Comparison of ENCODE assay signal across 10 mouse cellular contexts in genomic region chr2:154933884-154934283, GRCm38 (mm10). TPM values are rescaled to one million over a fixed set of nuclear protein-coding genes. Genes with fewer than 3 reads are reported as not detected.
DNase-seq lines count a peak whose midpoint lies in the region; ATAC-seq and TF ChIP-seq lines count a peak whose summit lies in the region.
"Had no signal": no experiment of that assay in that cellular context is flagged by ENCODE, and none has a peak within 500 bp of the region (broad histone marks: within the 10 kb centered on the region; RNA-seq: fewer than 3 reads in every experiment).

No protein-coding gene starts in this region.

- TF ChIP-seq POLR2A in heart, adult 2 months (IDR thresholded peaks at IDR 0.05; ENCODE audit: insufficient read depth, low read depth, low read length): no peak
- TF ChIP-seq POLR2A in brain, embryonic 14.5 days (IDR thresholded peaks at IDR 0.05; ENCODE audit: borderline replicate concordance, extremely low read depth, insufficient read depth, insufficient read length, poor library complexity, severe bottlenecking): no peak

- no peaks in the 10 kb centered on the region for H3K9me3 ChIP-seq in midbrain, embryonic 14.5 days (ENCODE audit: control insufficient read depth, low read length)
- no peaks in the 10 kb centered on the region for H3K9me3 ChIP-seq in midbrain, embryonic 10.5 days (replicated peaks)
- H3K9me3 ChIP-seq: heart, embryonic 12.5 days; liver, embryonic 12.5 days had no signal

- H3K4me3 ChIP-seq in heart, adult 2 months: no peak overlapping the region
- H3K4me3 ChIP-seq in midbrain, embryonic 14.5 days (replicated peaks; ENCODE audit: low read depth, low read length): no peak overlapping the region
- no peak overlapping the region for H3K4me3 ChIP-seq in midbrain, embryonic 10.5 days
- H3K4me3 ChIP-seq: heart, embryonic 12.5 days; liver, embryonic 12.5 days had no signal

- no peak for ATAC-seq in midbrain, embryonic 14.5 days (ENCODE audit: low FRiP score, low TSS enrichment)
- no peak for ATAC-seq in megakaryocyte progenitor cell, adult 5-6 weeks (replicated peaks; ENCODE audit: poor library complexity)
- ATAC-seq: inflammation-experienced regulatory T-cells, adult 6 months; liver, embryonic 12.5 days had no signal

- no peak for TF ChIP-seq EP300 in heart, adult 2 months (IDR thresholded peaks at IDR 0.05; ENCODE audit: insufficient read depth, low read depth, low read length)

- peaks cover 2% of the 10 kb centered on the region; the same call in 1 of the 2 replicates for H3K27me3 ChIP-seq in heart, adult 2 months (ENCODE audit: control insufficient read depth, insufficient read depth, low read length)
- no peaks in the 10 kb centered on the region for H3K27me3 ChIP-seq in midbrain, embryonic 14.5 days (ENCODE audit: control insufficient read depth, insufficient read depth, low read length)
- H3K27me3 ChIP-seq in midbrain, embryonic 10.5 days (ENCODE audit: low read depth, poor library complexity, severe bottlenecking): no peaks in the 10 kb centered on the region; the same call in 1 of the 2 replicates

- no peaks in the 10 kb centered on the region for H3K4me1 ChIP-seq in heart, adult 2 months (ENCODE audit: control insufficient read depth, insufficient read depth, low read length)
- H3K4me1 ChIP-seq in midbrain, embryonic 14.5 days (ENCODE audit: control insufficient read depth, insufficient read depth, low read length): no peaks in the 10 kb centered on the region
- H3K4me1 ChIP-seq in midbrain, embryonic 10.5 days: no peaks in the 10 kb centered on the region
- H3K4me1 ChIP-seq: heart, embryonic 12.5 days; liver, embryonic 12.5 days had no signal

- no peaks in the 10 kb centered on the region for H3K36me3 ChIP-seq in heart, adult 2 months (ENCODE audit: control insufficient read depth, insufficient read depth, low read length)
- no peaks in the 10 kb centered on the region for H3K36me3 ChIP-seq in midbrain, embryonic 14.5 days (ENCODE audit: control insufficient read depth, insufficient read depth, low read length)
- H3K36me3 ChIP-seq in midbrain, embryonic 10.5 days: no peaks in the 10 kb centered on the region
- H3K36me3 ChIP-seq: heart, embryonic 12.5 days; liver, embryonic 12.5 days had no signal

- DNase-seq in heart, adult 2 months: no peak
- DNase-seq in heart, adult 9 months (ENCODE audit: low spot score in 2 of 2): no peak
- DNase-seq in midbrain, embryonic 14.5 days: peak; percentile 75
- DNase-seq in midbrain, embryonic 10.5 days (ENCODE audit: low spot score): no peak
- peak; percentile 60 for DNase-seq in brain, embryonic 14.5 days (ENCODE audit: low read depth)
- DNase-seq in thymus, postnatal 14 days: peak; percentile 17

- TF ChIP-seq CTCF in heart, adult 2 months (IDR thresholded peaks at IDR 0.05): peak; percentile 29
- no peak for TF ChIP-seq CTCF in brain, embryonic 14.5 days (IDR thresholded peaks at IDR 0.05; ENCODE audit: borderline replicate concordance, extremely low read depth, insufficient read depth, insufficient read length)

- no peak overlapping the region for H3K4me2 ChIP-seq in midbrain, embryonic 14.5 days (ENCODE audit: low read length)
- H3K4me2 ChIP-seq: heart, embryonic 12.5 days; liver, embryonic 12.5 days had no signal

- H3K9ac ChIP-seq in heart, adult 2 months (ENCODE audit: low read depth, low read length): no peak overlapping the region
- no peak overlapping the region for H3K9ac ChIP-seq in midbrain, embryonic 14.5 days (replicated peaks; ENCODE audit: low read length)
- H3K9ac ChIP-seq: heart, embryonic 12.5 days; liver, embryonic 12.5 days had no signal

- H3K27ac ChIP-seq in heart, adult 2 months: no peak overlapping the region
- H3K27ac ChIP-seq in midbrain, embryonic 14.5 days (replicated peaks; ENCODE audit: low read depth, low read length): no peak overlapping the region
- no peak overlapping the region for H3K27ac ChIP-seq in midbrain, embryonic 10.5 days (replicated peaks)
- H3K27ac ChIP-seq: liver, embryonic 12.5 days had no signal

- 59% methylated on average over 4 of the region's 4 CpGs for WGBS in heart, adult 2 months
- WGBS in midbrain, embryonic 14.5 days: 62% methylated on average over 4 of the region's 4 CpGs
- WGBS in midbrain, embryonic 10.5 days: 83% methylated on average over 4 of the region's 4 CpGs

- H3K79me2 ChIP-seq in heart, adult 2 months (replicated peaks; ENCODE audit: control insufficient read depth, insufficient read depth, low read length): no peaks in the 10 kb centered on the region

- intact Hi-C loops in heart, adult 2 months (cut with DNase I): no loop called here

RNA-seq across cellular contexts. Expression of gene Eif2s2, which starts 41.1 kb away (rescaled TPM):
- total RNA-seq in heart, adult 2 months (2021): 10 to 100 TPM; 49.0 to 56.6 TPM
- 12.0 and 22.1 TPM in 2 replicates for polyA plus RNA-seq in heart, adult 2 months (2012; rRNA removed)
- polyA plus RNA-seq in midbrain, embryonic 14.5 days (2014; fragmentation: Nextera tagmentation; extraction: Ambion mirVana): 78.8 and 80.1 TPM in 2 replicates
- 108 and 119 TPM in 2 replicates for polyA plus RNA-seq in midbrain, embryonic 10.5 days (2016; fragmentation: Nextera tagmentation; extraction: Ambion mirVana)
- polyA plus RNA-seq in brain, embryonic 14.5 days (2012; rRNA removed): 43.0 and 58.8 TPM in 2 replicates
- 221 and 224 TPM in 2 replicates for total RNA-seq in megakaryocyte progenitor cell, adult 5-6 weeks (2015)
- total RNA-seq in megakaryocyte progenitor cell, adult 5-6 weeks (2017): 199 and 212 TPM in 2 replicates

Comparison
In these comparisons a context has a peak if more than half of its experiments do, and no peak if none do; other contexts are left out.
1. DNase-seq: peak in midbrain, embryonic 14.5 days (single experiment), brain, embryonic 14.5 days (single experiment) and thymus, postnatal 14 days (single experiment); none in heart, adult 2 months (0 of 2), heart, adult 9 months (0 of 2) and midbrain, embryonic 10.5 days (single experiment).